Mouse (Mus musculus): ENCODE results near the gene AC124502.3. TPM values are rescaled to one million over a fixed set of nuclear protein-coding genes. Genes with fewer than 3 reads are reported as not detected.

Gene AC124502.3
- polyA plus RNA-seq, 1 experiment from 2014 or later = 2.4 TPM

DNA sequence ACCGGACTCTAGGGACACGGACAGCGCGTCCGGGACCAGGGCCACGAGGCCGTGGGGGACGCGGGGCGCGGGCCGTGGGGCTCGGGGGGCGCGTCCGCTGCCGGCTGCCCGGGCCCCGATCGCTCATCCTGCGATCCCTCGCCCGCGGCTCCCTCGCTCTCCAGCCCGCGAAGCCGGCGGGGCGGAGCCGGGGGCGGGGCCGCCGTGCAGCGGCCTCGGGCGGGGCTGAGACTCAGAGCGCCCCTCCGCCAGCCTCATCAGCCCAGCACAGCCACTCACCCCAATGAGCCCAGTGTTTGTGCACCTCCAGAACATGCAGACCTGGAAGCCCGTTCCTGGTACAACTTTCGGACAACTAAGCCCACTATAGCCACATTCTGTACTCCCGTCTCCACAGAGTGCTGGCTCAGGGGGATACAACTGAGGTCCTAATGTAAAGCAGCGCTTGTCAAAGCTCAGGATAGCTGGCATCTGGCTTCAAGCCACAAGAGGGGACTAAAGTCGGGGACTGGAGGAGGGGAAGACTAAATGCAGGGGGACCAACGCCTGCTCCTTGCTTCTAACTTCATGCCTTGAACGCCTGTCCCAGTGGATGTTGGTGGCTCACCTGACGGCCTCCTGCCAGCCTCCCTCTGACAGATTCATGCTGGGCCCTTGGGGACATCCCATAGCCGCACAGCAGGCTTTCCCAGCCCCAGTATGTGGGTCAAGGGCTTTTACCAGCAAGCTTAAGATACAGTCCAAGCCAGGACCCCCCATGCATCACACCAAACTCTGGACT lies 59.9 kb downstream of the AC124502.3 start, which contains the start of gene Cnih2:
TSS of gene Cnih2 (minus strand) at position 159 of the 781 bp plus-strand sequence.
- peak; percentile 57 for ATAC-seq (ENCODE audit: insufficient number of reproducible peaks, insufficient read depth, low FRiP score, low TSS enrichment, low read depth)

More for the DNA sequence above, 59.9 kb downstream of the AC124502.3 start, which contains the start of gene Cnih2:
- H3K9me3 ChIP-seq = no peaks in the 10 kb centered on the region
- peak within 1 kb of the TSS; percentile 72 for H3K27ac ChIP-seq
- peaks cover 64% of the 10 kb centered on the region for H3K4me1 ChIP-seq (replicated peaks)
- 3% methylated on average over 48 of the region's 48 CpGs for WGBS
- H3K4me3 ChIP-seq (replicated peaks) = peak within 1 kb of the TSS; percentile 80
- peaks cover 49% of the 10 kb centered on the region for H3K36me3 ChIP-seq
- no peaks in the 10 kb centered on the region for H3K27me3 ChIP-seq
- H3K4me2 ChIP-seq = peak within 1 kb of the TSS; percentile 98
- H3K9ac ChIP-seq (replicated peaks) = peak within 1 kb of the TSS; percentile 91

Other genes starting within 250 kb of the AC124502.3 start
- 80.1 and 90.2 TPM in 2 replicates for gene Rbm4, start 245.0 kb upstream of the AC124502.3 start, polyA plus RNA-seq (2016; fragmentation: Nextera tagmentation; extraction: Ambion mirVana)
- gene Gm21992, start 227.3 kb upstream of the AC124502.3 start, polyA plus RNA-seq (2016; fragmentation: Nextera tagmentation; extraction: Ambion mirVana) = 36.3 and 57.2 TPM in 2 replicates
- gene Rbm14, start 227.3 kb upstream of the AC124502.3 start, polyA plus RNA-seq (2016; fragmentation: Nextera tagmentation; extraction: Ambion mirVana) = 113 and 114 TPM in 2 replicates
- gene Ccs, start 199.6 kb upstream of the AC124502.3 start, polyA plus RNA-seq (2016; fragmentation: Nextera tagmentation; extraction: Ambion mirVana) = 56.4 and 60.4 TPM in 2 replicates
- gene Ccdc87, start 199.5 kb upstream of the AC124502.3 start, polyA plus RNA-seq (2016; fragmentation: Nextera tagmentation; extraction: Ambion mirVana) = 0.06 and 0.09 TPM in 2 replicates
- 31.6 and 36.0 TPM in 2 replicates for gene Ctsf, start 183.8 kb upstream of the AC124502.3 start, polyA plus RNA-seq (2016; fragmentation: Nextera tagmentation; extraction: Ambion mirVana)
- 9.0 and 9.1 TPM in 2 replicates for gene Actn3, start 161.0 kb upstream of the AC124502.3 start, polyA plus RNA-seq (2016; fragmentation: Nextera tagmentation; extraction: Ambion mirVana)
- gene Zdhhc24, start 160.2 kb upstream of the AC124502.3 start, polyA plus RNA-seq (2016; fragmentation: Nextera tagmentation; extraction: Ambion mirVana) = 9.5 and 10.7 TPM in 2 replicates
- gene Bbs1, start 132.3 kb upstream of the AC124502.3 start, polyA plus RNA-seq (2016; fragmentation: Nextera tagmentation; extraction: Ambion mirVana) = 5.1 and 6.5 TPM in 2 replicates
- gene Dpp3, start 110.6 kb upstream of the AC124502.3 start, polyA plus RNA-seq (2016; fragmentation: Nextera tagmentation; extraction: Ambion mirVana) = 148 and 152 TPM in 2 replicates
- 3.4 and 4.5 TPM in 2 replicates for gene Peli3, start 95.8 kb upstream of the AC124502.3 start, polyA plus RNA-seq (2016; fragmentation: Nextera tagmentation; extraction: Ambion mirVana)
- 153 and 154 TPM in 2 replicates for gene Mrpl11, start 76.7 kb upstream of the AC124502.3 start, polyA plus RNA-seq (2016; fragmentation: Nextera tagmentation; extraction: Ambion mirVana)
- not detected in 2 replicates for gene Npas4, start 48.6 kb upstream of the AC124502.3 start, polyA plus RNA-seq (2016; fragmentation: Nextera tagmentation; extraction: Ambion mirVana)
- gene Slc29a2, start 15.0 kb upstream of the AC124502.3 start, polyA plus RNA-seq (2016; fragmentation: Nextera tagmentation; extraction: Ambion mirVana) = 4.9 and 5.7 TPM in 2 replicates
- 42.3 and 44.8 TPM in 2 replicates for gene B4gat1, start 65 bp upstream of the AC124502.3 start, polyA plus RNA-seq (2016; fragmentation: Nextera tagmentation; extraction: Ambion mirVana)
- 48.3 and 49.5 TPM in 2 replicates for gene Brms1, start 2.5 kb downstream of the AC124502.3 start, polyA plus RNA-seq (2016; fragmentation: Nextera tagmentation; extraction: Ambion mirVana)
- gene Rin1, start 11.6 kb downstream of the AC124502.3 start, polyA plus RNA-seq (2016; fragmentation: Nextera tagmentation; extraction: Ambion mirVana) = 2.4 and 2.5 TPM in 2 replicates
- gene Cd248, start 29.2 kb downstream of the AC124502.3 start, polyA plus RNA-seq (2016; fragmentation: Nextera tagmentation; extraction: Ambion mirVana) = 30.6 and 38.1 TPM in 2 replicates
- gene Tmem151a, start 46.6 kb downstream of the AC124502.3 start, polyA plus RNA-seq (2016; fragmentation: Nextera tagmentation; extraction: Ambion mirVana) = 2.3 and 2.8 TPM in 2 replicates
- 60.7 and 69.4 TPM in 2 replicates for gene Yif1a, start 49.6 kb downstream of the AC124502.3 start, polyA plus RNA-seq (2016; fragmentation: Nextera tagmentation; extraction: Ambion mirVana)
- 43.0 and 46.3 TPM in 2 replicates for gene Cnih2, start 59.6 kb downstream of the AC124502.3 start, polyA plus RNA-seq (2016; fragmentation: Nextera tagmentation; extraction: Ambion mirVana)
- 237 and 239 TPM in 2 replicates for gene Rab1b, start 68.2 kb downstream of the AC124502.3 start, polyA plus RNA-seq (2016; fragmentation: Nextera tagmentation; extraction: Ambion mirVana)
- gene Klc2, start 79.7 kb downstream of the AC124502.3 start, polyA plus RNA-seq (2016; fragmentation: Nextera tagmentation; extraction: Ambion mirVana) = 28.1 and 32.1 TPM in 2 replicates
- 25.9 and 32.2 TPM in 2 replicates for gene Pacs1, start 234.2 kb downstream of the AC124502.3 start, polyA plus RNA-seq (2016; fragmentation: Nextera tagmentation; extraction: Ambion mirVana)